Mouse (Mus musculus) E14TG2a.4 (cell line): ENCODE measurements around the gene Pla2g2e.
A peak's percentile ranks its signal among the peaks of the same experiment; 100 is the strongest.

Experiments used
- CTCF ChIP-seq: conservative IDR thresholded peaks from 2 replicates; pipeline ENCODE4 v1.5.1; 2014; ENCODE audit warnings: low read length
- NANOG ChIP-seq: IDR thresholded peaks from 2 replicates; pipeline ENCODE4 v1.6.1; 2014; ENCODE audit warnings: borderline replicate concordance, low read length, mixed read lengths

GRCm38 (mm10) chr4:138851463-138851862 is 26.3 kb upstream of the Pla2g2e start:
- TF ChIP-seq CTCF (peak; percentile 98), NANOG (no peak)
